Mouse (Mus musculus): ENCODE measurements around the gene Nop56. TPM values are rescaled to one million over a fixed set of nuclear protein-coding genes. Genes with fewer than 3 reads are reported as not detected.

The Nop56 gene
- polyA plus RNA-seq (2012), result 83.3 and 119 TPM in 2 replicates

DNA sequence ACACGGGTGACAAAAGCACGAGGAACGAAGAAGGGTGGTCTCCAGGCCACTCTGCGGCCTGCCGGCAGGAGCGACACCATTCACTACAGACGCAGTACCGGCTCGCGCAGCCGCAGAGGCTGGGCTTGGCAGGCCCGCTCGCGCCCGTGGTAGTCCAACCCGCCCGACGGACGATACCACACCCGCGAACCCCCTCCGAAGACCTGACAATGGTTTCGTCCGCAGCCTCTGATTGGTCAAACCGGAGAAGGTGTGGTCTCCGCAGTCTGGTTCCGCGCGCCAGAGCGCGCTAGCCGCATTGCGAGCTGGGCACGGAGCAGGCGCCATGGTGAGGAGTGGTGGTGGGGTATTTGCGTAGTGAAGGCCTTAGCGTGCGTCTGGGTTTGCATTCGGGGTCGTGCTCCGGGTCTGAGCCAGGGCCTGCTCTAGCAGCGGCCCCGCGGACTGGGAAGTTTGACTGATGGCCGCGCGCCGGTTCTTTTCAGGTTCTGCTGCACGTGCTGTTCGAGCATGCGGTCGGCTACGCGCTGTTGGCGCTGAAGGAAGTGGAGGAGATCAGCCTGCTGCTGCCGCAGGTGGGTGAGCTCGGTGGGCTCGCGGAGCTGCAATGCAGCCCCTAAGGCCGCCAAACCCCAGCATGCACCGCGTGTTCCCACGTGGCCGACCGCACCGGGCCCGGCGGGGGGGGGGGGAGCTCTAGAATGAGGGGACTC, at the start of gene Nop56:
TSS of gene Nop56 (plus strand) at position 282 of the 713 bp plus-strand sequence.

GRCm38 (mm10) chr2:130283854-130284654, 9.8 kb downstream of the Nop56 start, which contains the start of gene Idh3b:
TSS of gene Idh3b (minus strand) at chr2:130284547.

DNA sequence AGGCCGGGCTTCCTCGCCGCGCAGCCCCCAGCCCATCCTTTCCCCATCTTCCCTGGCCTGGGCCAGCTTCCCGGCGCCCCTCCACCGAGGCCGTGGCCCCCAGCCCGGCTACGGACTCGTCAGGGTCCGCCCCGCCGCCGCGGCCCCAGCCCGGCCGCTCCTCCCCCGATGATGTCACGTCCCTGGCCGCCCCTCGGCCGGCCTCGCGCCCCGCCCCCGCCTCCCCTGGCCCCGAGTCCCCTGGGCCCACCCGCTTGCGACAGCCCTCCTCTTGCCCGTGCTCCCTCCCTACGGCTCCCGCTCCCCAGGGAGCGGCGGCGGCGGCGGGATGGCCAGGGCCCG, 20.7 kb downstream of the Nop56 start, which contains the start of gene Ebf4:
TSS of gene Ebf4 (plus strand) at position 234 of the 342 bp plus-strand sequence.

Other genes starting within 250 kb of the Nop56 start
- not detected in 2 replicates for gene Tgm6, start 162.0 kb upstream of the Nop56 start, polyA plus RNA-seq (2012)
- 668 and 714 TPM in 2 replicates for gene Snrpb, start 95.0 kb upstream of the Nop56 start, polyA plus RNA-seq (2012)
- not detected in 2 replicates for gene Tmc2, start 79.2 kb upstream of the Nop56 start, polyA plus RNA-seq (2012)
- 108 and 112 TPM in 2 replicates for gene Idh3b, start 10.1 kb downstream of the Nop56 start, polyA plus RNA-seq (2012)
- gene Ebf4, start 20.7 kb downstream of the Nop56 start, polyA plus RNA-seq (2012), result 0.02 and 0.04 TPM in 2 replicates
- 0.91 and 2.6 TPM in 2 replicates for gene Cpxm1, start 123.1 kb downstream of the Nop56 start, polyA plus RNA-seq (2012)
- not detected in 2 replicates for gene Gm28372, start 130.8 kb downstream of the Nop56 start, polyA plus RNA-seq (2012)
- not detected in 2 replicates for gene 1700020A23Rik, start 130.8 kb downstream of the Nop56 start, polyA plus RNA-seq (2012)
- not detected in 2 replicates for gene Tmem239, start 132.0 kb downstream of the Nop56 start, polyA plus RNA-seq (2012)
- gene Vps16, start 149.9 kb downstream of the Nop56 start, polyA plus RNA-seq (2012), result 16.1 and 20.4 TPM in 2 replicates
- 17.7 and 21.0 TPM in 2 replicates for gene Pced1a, start 150.3 kb downstream of the Nop56 start, polyA plus RNA-seq (2012)
- gene Ptpra, start 175.8 kb downstream of the Nop56 start, polyA plus RNA-seq (2012), result 19.4 and 23.3 TPM in 2 replicates